Mouse (Mus musculus) neural tube, embryonic 12.5 days (tissue): ENCODE results near the gene Fam24b. TPM values are rescaled to one million over a fixed set of nuclear protein-coding genes. Genes with fewer than 3 reads are reported as not detected.

Experiments used
- ATAC-seq: fragments of 200-750 bp; cut with Nextera tagmentation; 2 replicates; pipeline ENCODE4 v1.8.0; 2017; ENCODE audit warnings: low read depth, mild to moderate bottlenecking, moderate TSS enrichment, moderate library complexity; ENCODE audit not compliant: low FRiP score
- H3K27ac ChIP-seq: fragments of 300-500 bp; sonication (generic); 2 replicates; pipeline ENCODE4 v1.5.1; 2016
- H3K27me3 ChIP-seq: fragments of 300-500 bp; sonication (generic); replicated peaks from 2 replicates; pipeline ENCODE4 v1.6.1; 2016; ENCODE audit warnings: mild to moderate bottlenecking
- H3K36me3 ChIP-seq: fragments of 300-500 bp; sonication (generic); 2 replicates; pipeline ENCODE4 v1.6.1; 2016; ENCODE audit warnings: mild to moderate bottlenecking
- H3K4me1 ChIP-seq: fragments of 300-500 bp; sonication (generic); 2 replicates; pipeline ENCODE4 v1.6.1; 2016
- H3K4me2 ChIP-seq: fragments of 300-500 bp; sonication (generic); replicated peaks from 2 replicates; pipeline ENCODE4 v1.6.1; 2016; ENCODE audit warnings: mild to moderate bottlenecking
- H3K4me3 ChIP-seq: fragments of 300-500 bp; sonication (generic); 2 replicates; pipeline ENCODE4 v1.5.1; 2016
- H3K9ac ChIP-seq: fragments of 300-500 bp; sonication (generic); 2 replicates; pipeline ENCODE4 v1.6.1; 2016; ENCODE audit warnings: mild to moderate bottlenecking
- H3K9me3 ChIP-seq: fragments of 300-500 bp; sonication (generic); 2 replicates; pipeline ENCODE4 v1.6.1; 2016; ENCODE audit warnings: mild to moderate bottlenecking
- WGBS: fragments of 180-500 bp; shearing (Covaris S2); methylation state at CpG from one replicate; pipeline ENCODE4 v1.1.7; 2016; 5-methylcytosine and 5-hydroxymethylcytosine counted together
- polyA plus RNA-seq: library from polyadenylated mRNA; unstranded; fragments of >200 nt; fragmentation: Nextera tagmentation; extraction: Ambion mirVana; gene quantifications from 2 replicates; pipeline ENCODE4 v1.2.1, GENCODE M21; 2016

Gene Fam24b
- polyA plus RNA-seq: not detected in 2 replicates

DNA sequence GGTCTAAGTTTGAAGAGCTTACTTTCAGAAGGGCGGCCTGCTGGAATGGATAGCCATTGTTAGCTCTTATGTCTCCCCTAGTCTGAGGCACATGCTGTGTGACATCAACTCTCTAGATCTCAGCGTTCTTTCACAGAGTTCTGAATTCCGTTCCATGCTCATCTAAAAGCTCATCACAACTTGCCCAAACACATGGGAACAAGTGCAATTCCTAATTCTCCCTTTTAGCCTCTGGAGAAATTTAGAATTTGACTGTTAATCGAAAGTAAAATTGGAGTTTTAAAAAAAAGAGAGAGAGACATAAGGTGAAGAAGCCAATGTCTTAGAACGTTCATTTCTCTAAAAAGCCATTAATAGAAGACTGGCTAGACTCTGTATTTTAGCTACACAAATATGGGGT, at the start of gene Fam24b:
Gene Fam24b (minus strand): TSS at position 101 of the 400 bp plus-strand sequence.
- 91% methylated on average over 5 of the region's 5 CpGs for WGBS
- Histone ChIP-seq H3K4me3 (no peak within 1 kb of the TSS), H3K4me1 (no peaks in the 10 kb centered on the region)

DNA sequence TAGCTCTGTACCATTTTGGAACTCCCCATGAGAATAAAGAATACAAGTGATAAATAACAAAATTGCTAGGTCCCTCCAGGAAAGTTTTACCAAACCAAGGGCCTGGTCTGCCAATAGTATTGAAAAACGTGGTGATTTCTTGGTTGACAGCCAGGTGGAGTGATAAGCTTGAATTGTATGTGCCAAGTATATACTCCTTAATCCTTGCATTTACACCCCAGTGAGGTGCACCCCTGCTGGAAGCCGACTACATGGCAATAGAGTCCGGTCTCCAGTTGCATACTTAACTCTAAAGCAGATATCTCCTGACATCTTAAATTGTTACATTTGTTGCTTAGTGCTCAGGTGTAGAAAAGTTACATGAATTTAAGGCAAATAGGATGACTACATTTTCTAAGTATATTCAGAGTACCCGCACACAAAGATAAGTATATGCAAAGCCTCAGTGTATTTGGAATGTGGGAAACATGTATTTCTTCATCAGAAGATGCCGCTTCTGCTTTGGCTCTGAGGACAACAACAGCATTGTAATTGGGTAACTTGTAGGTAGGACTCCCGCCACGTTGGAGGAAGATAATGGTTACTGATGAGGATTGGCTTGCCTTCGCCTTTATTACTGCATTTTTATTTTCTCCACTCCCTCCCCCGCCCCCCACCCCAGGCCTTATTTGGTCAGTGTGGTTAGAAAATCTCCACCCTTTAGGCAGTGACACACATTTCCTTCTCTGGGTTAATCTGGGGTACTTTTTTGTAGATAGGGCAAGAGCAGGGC, 42.8 kb upstream of the Fam24b start:
- Histone ChIP-seq H3K9ac (peak overlapping the region; percentile 91; the same call in 1 of the 2 replicates), H3K27me3 (no peaks in the 10 kb centered on the region), H3K27ac (no peak overlapping the region), H3K4me3 (peak overlapping the region; percentile 69), H3K9me3 (no peaks in the 10 kb centered on the region), H3K4me2 (peak overlapping the region; percentile 83), H3K4me1 (no peaks in the 10 kb centered on the region), H3K36me3 (peaks cover 6% of the 10 kb centered on the region; the same call in 1 of the 2 replicates)
- 68% methylated on average over 9 of the region's 9 CpGs for WGBS
- no peak for ATAC-seq

More for the DNA sequence above, at the start of gene Fam24b:
- no peaks in the 10 kb centered on the region for H3K9me3 ChIP-seq
- no peaks in the 10 kb centered on the region for H3K27me3 ChIP-seq
- no peaks in the 10 kb centered on the region for H3K36me3 ChIP-seq
- H3K9ac ChIP-seq: no peak within 1 kb of the TSS
- H3K4me2 ChIP-seq: no peak within 1 kb of the TSS
- no peak within 1 kb of the TSS for H3K27ac ChIP-seq
- no peak for ATAC-seq

DNA sequence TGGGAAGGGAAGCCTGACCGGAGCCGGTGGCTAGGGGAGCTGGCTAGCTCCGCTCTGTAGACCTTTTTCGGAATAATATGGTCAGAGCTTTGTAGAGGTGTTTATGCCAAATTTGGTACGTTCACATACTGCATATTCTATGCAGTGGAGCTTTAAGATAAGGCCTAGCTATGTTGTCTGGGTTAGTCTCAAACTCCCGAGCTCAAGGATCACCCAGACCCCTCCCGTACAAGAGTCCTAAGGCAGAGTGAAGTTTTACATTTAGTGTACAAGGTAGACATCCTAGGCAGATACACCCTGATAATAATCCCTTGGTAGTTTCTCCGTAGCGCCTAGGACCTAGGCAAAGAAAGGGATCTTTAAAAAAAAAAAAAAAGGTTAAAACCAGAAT, 42.1 kb upstream of the Fam24b start:
- Histone ChIP-seq H3K9ac (peak overlapping the region; percentile 91), H3K27ac (peak overlapping the region; percentile 77; the same call in 1 of the 2 replicates), H3K9me3 (no peaks in the 10 kb centered on the region), H3K4me3 (peak overlapping the region; percentile 69), H3K27me3 (no peaks in the 10 kb centered on the region), H3K4me1 (no peaks in the 10 kb centered on the region), H3K36me3 (peaks cover 6% of the 10 kb centered on the region; the same call in 1 of the 2 replicates), H3K4me2 (peak overlapping the region; percentile 83)
- ATAC-seq: no peak; the same call in 1 of the 2 replicates
- 11% methylated on average over 9 of the region's 9 CpGs for WGBS

DNA sequence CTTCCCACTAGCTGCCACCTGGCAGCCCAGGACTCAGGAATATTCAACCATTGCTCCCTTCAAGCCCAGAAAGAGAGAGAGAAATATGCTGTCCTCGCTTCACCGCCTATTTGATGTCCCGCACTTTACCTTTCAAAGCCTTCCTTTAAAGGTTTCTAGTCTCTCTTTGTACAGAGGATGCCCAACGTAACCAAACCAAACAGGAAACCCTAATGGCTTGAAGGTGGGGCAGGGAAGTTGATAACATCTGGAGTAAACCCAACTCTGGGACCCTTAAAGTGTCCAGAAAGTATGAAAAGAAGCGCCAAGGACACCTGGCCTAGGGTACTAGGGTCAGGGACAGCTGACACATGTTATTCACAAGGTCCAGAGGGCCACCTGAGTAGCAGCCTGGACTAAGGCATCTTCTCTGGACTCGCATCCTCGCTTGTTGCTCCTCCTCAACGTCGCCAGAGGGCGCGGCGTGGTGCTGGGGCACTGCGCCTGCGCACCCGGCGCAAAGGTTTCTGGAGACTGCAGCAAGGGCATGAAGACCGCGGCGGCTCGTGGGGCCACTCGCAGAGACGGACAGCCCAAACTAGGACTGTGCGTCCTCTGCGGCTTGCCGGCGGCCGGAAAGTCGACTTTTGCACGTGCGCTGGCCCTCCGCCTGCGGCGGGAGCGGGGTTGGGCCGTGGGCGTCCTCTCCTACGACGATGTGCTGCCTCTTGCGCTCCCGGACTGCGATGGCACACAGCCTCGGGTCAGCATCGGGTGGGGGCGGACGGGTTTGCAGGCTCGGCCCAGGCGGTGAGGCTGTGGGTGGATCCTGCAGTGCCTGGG, 41.5 kb upstream of the Fam24b start, which contains the start of gene Pstk:
Gene Pstk (plus strand): TSS at position 494 of the 822 bp plus-strand sequence.
- no peaks in the 10 kb centered on the region for H3K9me3 ChIP-seq
- peak; percentile 96 for ATAC-seq
- peak within 1 kb of the TSS; percentile 91 for H3K9ac ChIP-seq
- no peaks in the 10 kb centered on the region for H3K27me3 ChIP-seq
- H3K4me3 ChIP-seq: peak within 1 kb of the TSS; percentile 69
- H3K27ac ChIP-seq: peak within 1 kb of the TSS; percentile 77
- H3K4me1 ChIP-seq: no peaks in the 10 kb centered on the region
- H3K4me2 ChIP-seq: peak within 1 kb of the TSS; percentile 83
- peaks cover 6% of the 10 kb centered on the region; the same call in 1 of the 2 replicates for H3K36me3 ChIP-seq
- whole genome bisulfite sequencing: 5% methylated on average over 47 of the region's 47 CpGs

DNA sequence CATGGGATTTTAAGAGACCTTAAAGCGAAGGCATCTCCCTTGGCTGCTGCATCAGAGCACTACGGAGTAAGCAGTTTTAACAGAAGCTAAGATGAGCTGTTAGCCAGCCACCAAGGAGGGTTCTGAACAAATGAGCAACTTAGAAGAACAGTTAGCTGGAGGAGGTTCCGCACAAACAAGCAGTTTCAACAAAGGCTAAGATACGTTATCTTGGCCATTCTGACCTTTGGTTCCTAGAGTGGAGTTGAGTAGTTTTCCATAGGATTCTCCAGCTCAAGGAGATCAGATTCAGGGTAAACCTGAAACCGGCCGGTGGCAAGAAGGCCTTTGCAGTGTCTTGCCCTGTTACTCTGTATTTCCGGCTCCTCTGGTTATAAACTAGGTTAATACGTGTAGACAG, 34.8 kb upstream of the Fam24b start:
- Histone ChIP-seq H3K9me3 (no peaks in the 10 kb centered on the region), H3K27ac (no peak overlapping the region), H3K4me1 (peaks cover 15% of the 10 kb centered on the region), H3K4me2 (no peak overlapping the region), H3K36me3 (peaks cover 2% of the 10 kb centered on the region; the same call in 1 of the 2 replicates), H3K4me3 (no peak overlapping the region), H3K27me3 (no peaks in the 10 kb centered on the region), H3K9ac (no peak overlapping the region)
- 92% methylated on average over 8 of the region's 8 CpGs for WGBS
- no peak for ATAC-seq

DNA sequence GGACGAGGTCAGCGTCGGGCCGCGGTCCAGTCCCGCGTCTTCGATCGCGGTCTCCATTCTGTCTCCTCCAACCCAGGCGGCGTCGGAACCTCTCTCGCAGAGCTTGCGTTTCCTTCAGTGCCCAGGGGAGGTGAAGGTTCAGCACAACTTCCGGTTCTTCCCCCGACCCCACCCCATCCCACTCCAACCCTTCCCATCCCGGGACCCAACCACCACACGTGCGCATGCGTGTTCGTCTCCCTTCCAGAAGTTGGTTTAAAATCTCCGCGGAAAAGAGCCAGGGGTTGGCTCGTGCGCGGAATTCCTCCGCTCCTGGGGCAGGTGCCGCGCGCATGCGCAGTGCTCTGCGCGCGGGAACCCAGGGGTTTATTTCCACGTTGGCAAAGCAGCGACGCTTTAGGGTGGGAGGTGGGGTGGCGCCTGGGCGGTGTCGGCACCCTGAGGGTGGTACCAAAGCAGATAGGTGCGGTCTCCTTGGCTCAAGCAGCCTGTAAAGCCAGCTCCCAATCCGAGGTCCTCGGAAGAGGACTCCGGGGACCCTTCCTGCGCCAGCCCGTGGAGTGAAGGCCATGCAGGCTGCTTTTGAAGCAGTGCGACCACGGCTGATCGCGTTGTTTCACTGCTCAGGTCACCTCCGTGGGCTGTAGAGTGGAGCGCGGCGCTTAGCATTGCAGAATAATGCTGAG, 33.4 kb upstream of the Fam24b start, which contains the start of gene 2310057M21Rik:
Gene 2310057M21Rik (minus strand): TSS at position 145 of the 686 bp plus-strand sequence.
- Histone ChIP-seq H3K27ac (peak within 1 kb of the TSS; percentile 74), H3K36me3 (peaks cover 14% of the 10 kb centered on the region), H3K9ac (peak within 1 kb of the TSS; percentile 87), H3K27me3 (no peaks in the 10 kb centered on the region), H3K4me1 (peaks cover 15% of the 10 kb centered on the region), H3K4me2 (peak within 1 kb of the TSS; percentile 88), H3K4me3 (peak within 1 kb of the TSS; percentile 82), H3K9me3 (no peaks in the 10 kb centered on the region)
- peak; percentile 98 for ATAC-seq
- WGBS: under 1% methylated on average over 55 of the region's 55 CpGs

DNA sequence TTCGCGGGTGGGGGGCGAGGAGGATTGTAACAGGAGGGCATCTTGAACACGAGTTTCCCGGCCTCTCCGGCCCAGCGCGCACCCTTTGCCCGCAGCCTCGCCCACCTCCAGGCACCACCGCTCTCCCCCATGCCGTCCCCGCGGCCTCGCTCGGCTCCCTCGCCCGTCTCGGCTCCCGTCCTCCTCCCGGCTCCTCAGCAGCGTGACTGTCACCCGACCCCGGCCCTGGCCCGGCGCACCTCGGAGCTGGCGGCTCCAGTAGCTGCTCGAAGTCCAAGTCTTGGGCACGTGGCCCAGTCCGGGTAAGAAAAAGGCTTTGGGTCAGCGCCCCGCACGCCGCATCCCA, 32.9 kb upstream of the Fam24b start:
- Histone ChIP-seq H3K36me3 (peaks cover 18% of the 10 kb centered on the region), H3K4me1 (peaks cover 15% of the 10 kb centered on the region), H3K27ac (peak overlapping the region; percentile 74), H3K4me2 (peak overlapping the region; percentile 88), H3K9ac (peak overlapping the region; percentile 87), H3K27me3 (no peaks in the 10 kb centered on the region), H3K9me3 (no peaks in the 10 kb centered on the region), H3K4me3 (peak overlapping the region; percentile 82)
- 1% methylated on average over 35 of the region's 35 CpGs for WGBS
- ATAC-seq: peak; percentile 88

DNA sequence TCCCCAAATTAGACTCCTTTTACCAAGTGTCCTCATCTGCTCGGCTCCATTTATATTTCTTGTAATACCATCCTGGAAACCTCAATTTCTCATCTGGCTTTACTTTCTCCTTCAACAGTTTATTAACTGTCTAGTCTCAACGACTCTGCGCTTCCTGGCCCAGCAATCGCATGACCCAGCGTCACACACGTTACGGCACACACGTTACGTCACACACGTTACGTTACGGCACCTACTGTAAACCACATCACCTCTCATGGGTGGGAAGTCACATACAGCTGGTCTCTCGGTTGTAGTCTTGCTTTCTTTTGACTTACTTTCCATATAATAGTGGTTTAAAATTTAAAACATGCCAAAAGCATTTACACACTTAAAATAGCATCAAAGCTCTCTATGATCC, 26.8 kb upstream of the Fam24b start:
- peaks cover 48% of the 10 kb centered on the region for H3K36me3 ChIP-seq
- WGBS: 96% methylated on average over 13 of the region's 13 CpGs
- no peak for ATAC-seq

DNA sequence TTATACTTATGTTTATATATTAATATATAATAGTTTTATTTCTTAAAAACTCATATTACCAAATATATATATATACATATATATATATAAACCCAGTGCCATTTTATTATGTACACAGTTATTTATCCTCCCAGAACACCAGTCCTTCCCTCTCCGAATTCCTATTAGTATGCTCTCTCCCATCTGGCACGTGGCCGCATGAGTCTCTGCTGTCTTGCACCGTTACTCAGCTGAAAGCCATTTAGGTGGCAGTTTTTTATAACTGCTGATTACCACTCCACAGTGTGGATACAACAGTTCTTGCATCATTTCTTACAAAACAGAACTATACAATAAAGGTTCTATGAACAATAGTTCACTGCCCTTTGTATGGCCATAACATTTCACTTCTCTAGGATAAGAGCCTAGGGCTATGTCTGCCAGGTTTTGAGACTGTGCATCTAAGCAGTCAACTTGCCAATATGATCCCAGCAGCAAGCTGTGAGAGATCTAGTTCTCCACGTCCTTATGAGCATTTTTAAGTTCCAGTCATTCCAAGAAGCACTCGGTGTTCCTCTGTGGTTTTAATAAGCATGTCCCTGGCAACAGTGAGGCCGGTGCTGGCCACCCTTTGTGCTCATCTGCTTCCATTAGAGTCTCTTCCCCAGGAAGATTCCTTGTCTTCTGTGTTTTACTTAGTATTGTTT, 16.7 kb upstream of the Fam24b start:
- H3K4me3 ChIP-seq: no peak overlapping the region
- H3K9me3 ChIP-seq: no peaks in the 10 kb centered on the region
- no peaks in the 10 kb centered on the region for H3K4me1 ChIP-seq
- H3K9ac ChIP-seq: no peak overlapping the region
- no peak for ATAC-seq
- no peaks in the 10 kb centered on the region for H3K27me3 ChIP-seq
- no peak overlapping the region for H3K4me2 ChIP-seq
- no peak overlapping the region for H3K27ac ChIP-seq
- H3K36me3 ChIP-seq: peaks cover 50% of the 10 kb centered on the region
- 63% methylated on average over 7 of the region's 7 CpGs for WGBS

More for the DNA sequence above, 26.8 kb upstream of the Fam24b start:
- no peak overlapping the region for H3K4me2 ChIP-seq
- H3K4me1 ChIP-seq: peaks cover 3% of the 10 kb centered on the region
- no peaks in the 10 kb centered on the region for H3K9me3 ChIP-seq
- H3K27me3 ChIP-seq: no peaks in the 10 kb centered on the region
- H3K4me3 ChIP-seq: no peak overlapping the region
- H3K9ac ChIP-seq: no peak overlapping the region
- no peak overlapping the region for H3K27ac ChIP-seq

DNA sequence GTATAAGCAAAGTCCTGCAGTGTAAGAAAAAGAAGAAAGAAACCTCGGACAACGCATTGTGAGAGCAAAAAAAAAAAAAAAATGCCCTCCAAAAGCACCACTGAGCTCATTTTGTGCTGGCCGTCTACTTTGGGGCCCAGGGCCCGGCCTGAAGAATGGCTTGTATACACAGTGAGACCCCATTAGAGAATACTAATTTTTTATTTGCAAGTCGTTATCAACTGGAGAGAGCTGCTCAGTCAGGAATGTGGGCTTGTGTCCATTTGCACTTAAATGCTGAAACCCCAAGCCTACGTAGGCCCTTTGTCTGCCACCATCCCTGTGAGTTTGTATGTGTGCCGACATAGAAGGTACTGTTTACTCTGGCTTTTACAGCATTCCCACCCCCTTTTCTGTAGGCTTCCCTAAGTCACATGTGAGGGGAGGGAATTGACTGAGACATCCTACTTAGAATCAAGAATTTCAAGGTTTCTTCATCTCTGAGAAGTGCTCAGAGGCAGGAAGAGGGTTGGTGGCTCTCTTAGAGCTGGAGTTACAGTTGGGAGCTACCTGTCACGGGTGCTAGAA, 8.3 kb upstream of the Fam24b start:
- Histone ChIP-seq H3K36me3 (peaks cover 23% of the 10 kb centered on the region), H3K4me1 (no peaks in the 10 kb centered on the region), H3K9me3 (no peaks in the 10 kb centered on the region), H3K9ac (no peak overlapping the region), H3K4me3 (no peak overlapping the region), H3K27ac (no peak overlapping the region), H3K27me3 (no peaks in the 10 kb centered on the region), H3K4me2 (no peak overlapping the region)
- no peak for ATAC-seq
- WGBS: 48% methylated on average over 8 of the region's 8 CpGs

DNA sequence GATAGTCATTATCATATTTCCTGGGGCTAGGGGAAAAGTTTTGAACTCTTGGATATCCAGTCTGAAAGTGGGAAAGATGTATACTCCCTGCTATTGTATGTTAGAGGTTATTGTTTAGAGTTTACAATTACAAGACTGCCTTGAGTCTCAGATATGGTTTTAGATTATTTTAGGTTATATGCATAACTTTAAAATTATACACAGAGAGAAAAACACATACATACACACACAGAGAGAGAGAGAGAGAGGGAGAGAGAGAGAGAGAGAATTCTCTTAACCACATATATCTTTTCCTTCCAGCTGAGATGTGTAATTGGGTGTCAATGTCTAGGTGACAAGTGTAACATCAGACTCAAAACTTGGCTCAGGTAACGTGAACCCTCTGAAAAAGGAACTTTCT, 4.2 kb upstream of the Fam24b start, which contains the start of gene Fam24a:
Gene Fam24a (plus strand): TSS at position 301 of the 400 bp plus-strand sequence.
- H3K27me3 ChIP-seq: no peaks in the 10 kb centered on the region
- peaks cover under 1% of the 10 kb centered on the region; the same call in 1 of the 2 replicates for H3K36me3 ChIP-seq
- no peaks in the 10 kb centered on the region for H3K4me1 ChIP-seq
- no peak within 1 kb of the TSS for H3K27ac ChIP-seq
- no peak for ATAC-seq
- WGBS: 57% methylated on average over 1 of the region's 1 CpGs
- H3K9me3 ChIP-seq: no peaks in the 10 kb centered on the region
- no peak within 1 kb of the TSS for H3K4me2 ChIP-seq
- no peak within 1 kb of the TSS for H3K4me3 ChIP-seq
- H3K9ac ChIP-seq: no peak within 1 kb of the TSS
